Mouse (Mus musculus) layer of hippocampus, postnatal 14 days (tissue): Measurements from ENCODE around the gene Fgfr2. TPM values are rescaled to one million over a fixed set of nuclear protein-coding genes. Genes with fewer than 3 reads are reported as not detected.
"Not testable (repeated sequence)": the region's sequence is repeated elsewhere in the genome, so short reads cannot be mapped to it uniquely, and the experiment has no call there.

ENCODE experiments used
- DNase-seq, 2 experiments: peaks; one replicate each; pipeline ENCODE4 v3.0.0; 2021 to 2022; ENCODE audit warnings: low spot score in 2 of 2, mixed read lengths in 1 of 2
- total RNA-seq, 2 experiments: library from RNA; stranded (reverse); gene quantifications; 2 replicates each; pipeline ENCODE4 v1.2.3; 2021

Fgfr2 gene
- total RNA-seq, 2 experiments from 2014 or later, result 38.3 to 40.2 TPM

DNA sequence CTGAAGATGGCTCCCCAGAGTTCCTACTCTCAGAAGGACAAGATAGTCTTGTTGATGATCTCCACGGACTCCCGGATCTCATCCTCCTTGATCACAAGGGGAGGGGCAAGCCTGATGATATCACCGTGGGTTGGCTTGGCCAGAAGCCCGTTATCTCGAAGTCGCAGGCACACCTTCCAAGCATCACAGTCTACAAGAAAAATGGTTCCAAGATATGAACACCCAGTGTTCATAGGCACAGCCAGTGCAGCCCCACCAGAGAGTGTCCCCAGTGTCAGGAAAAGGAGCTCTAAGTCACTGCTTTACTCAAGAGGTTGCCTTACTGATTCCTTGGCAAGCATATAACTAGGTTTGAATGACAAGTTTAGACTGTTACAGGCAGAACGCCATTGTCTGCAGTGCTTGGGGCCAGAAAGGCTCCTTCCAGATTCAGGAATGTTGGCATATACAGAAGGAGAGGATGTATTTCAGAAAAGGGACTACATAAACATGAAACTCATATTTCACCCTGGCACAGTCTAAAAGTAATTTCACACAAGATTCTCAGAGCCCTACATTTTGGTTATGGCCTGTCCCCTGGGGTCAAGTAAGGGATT is 564.9 kb downstream of the Fgfr2 start:
- no peak for DNase-seq

- no peak for DNase-seq
Observed at GRCm38 (mm10) chr7:132556575-132556974, 566.6 kb downstream of the Fgfr2 start.

DNA sequence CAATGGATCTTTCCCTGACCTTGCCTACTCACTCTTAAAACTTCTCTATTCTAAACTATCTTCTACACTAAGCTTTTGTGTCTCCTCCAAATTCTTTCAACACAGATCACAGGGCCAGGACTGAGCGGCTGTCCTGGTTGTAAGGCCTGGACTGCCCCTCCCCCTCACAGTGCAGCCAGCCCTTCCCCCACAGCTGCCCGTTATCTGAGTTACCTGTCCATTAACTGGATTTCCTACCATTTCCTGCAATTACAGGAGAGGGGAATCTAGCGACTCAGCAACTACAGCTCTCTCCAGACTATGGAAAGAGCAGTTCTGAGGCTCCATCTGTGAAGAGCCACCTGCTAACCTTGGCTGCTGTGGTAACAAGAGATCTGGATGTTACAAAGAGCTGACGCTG is 567.2 kb downstream of the Fgfr2 start:
- no peak for DNase-seq

- DNase-seq, result no peak
Observed at GRCm38 (mm10) chr7:132554091-132554490, 569.1 kb downstream of the Fgfr2 start.

GRCm38 (mm10) chr7:132551351-132552126 is 571.6 kb downstream of the Fgfr2 start:
- DNase-seq, result peak; percentile 96 to 97

DNA sequence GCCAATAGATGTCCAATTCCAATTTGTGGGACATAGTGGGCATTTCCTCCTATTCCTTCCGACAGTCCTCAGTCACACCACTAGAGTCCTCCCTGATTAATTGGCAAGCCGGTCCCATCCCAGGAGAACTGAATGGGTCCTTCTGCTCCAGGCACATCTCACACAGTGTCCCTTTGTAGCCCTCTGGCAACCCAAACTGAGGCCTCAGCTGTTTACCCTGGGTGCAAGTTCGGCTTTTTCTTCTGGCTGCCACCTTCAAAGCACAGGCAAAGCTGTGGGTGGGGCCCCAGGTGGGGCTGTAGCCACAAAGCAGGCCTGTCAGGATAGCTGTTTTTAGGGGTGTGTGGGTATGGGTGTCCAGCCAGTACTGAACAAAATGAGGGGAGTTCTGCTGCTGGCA is 576.0 kb downstream of the Fgfr2 start:
- no peak for DNase-seq

- no peak for DNase-seq
Observed at GRCm38 (mm10) chr7:132542427-132542826, 580.7 kb downstream of the Fgfr2 start.

DNA sequence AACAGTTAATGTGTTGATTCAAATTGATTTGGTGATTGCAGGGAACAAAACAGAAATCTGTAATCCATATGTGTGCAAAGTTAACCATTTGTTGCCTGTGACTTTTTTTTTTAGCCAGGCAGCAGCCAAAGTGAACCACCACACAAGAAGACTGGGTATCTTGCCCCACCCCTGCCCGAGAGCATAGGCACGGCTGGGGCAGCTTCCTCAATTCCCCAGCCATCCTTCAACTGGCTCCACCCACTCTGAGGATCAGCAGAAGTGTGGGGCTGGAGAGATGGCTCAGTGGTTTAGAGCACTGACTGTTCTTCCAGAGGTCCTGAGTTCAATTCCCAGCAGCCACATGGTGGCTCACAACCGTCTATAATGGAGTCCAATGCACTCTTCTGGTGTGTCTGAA is 581.6 kb downstream of the Fgfr2 start:
- no peak for DNase-seq

- DNase-seq, result no peak
Observed at GRCm38 (mm10) chr7:132540597-132540996, 582.6 kb downstream of the Fgfr2 start.

GRCm38 (mm10) chr7:132529206-132529605 is 593.9 kb downstream of the Fgfr2 start:
- no peak for DNase-seq

DNA sequence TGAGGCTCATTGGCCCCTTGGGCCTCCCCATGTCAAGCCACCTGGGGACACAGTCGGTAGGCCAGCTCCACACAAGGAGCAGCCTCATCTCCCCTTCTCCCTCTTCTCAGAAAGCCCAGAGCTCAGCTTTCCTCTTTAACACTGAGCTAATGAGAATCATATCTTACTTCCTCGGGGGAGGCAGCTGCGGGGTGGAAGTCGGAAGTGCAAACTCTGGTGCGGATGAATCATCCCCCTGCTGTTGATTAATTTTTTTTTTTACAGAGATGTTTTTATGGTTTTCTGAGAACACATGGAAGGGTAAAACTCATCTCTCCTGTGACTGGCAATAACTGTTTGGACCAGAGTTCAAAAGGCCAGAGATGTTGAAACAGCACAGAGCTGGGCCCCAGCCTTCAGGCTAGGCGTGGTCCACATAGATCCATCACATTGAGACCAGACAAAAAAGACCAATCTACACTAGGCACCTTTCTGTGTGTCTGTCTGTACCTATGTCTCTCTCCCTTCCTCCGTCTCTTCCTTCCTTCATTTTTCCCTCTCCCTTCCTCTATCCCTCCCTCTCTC is 609.6 kb downstream of the Fgfr2 start:
- DNase-seq, result no peak

DNA sequence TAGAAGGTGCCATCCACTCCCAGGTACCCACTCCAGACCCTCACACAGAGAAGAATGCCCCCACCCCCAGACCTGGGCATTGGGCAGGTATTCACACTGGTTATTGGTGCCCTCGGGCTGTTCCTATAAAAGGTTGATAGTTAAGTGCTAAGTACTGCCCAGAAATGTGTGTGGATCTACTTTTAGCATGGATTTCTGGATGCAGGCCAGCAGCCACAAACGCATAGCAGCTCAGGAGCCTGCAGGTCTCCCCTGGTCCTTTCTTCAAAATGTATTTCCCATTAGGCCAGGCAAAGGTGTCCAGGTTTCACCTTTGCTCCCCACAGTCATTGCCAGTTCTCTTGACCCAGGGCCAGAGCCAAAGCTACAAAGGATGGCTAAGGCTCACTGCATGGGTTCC is 614.0 kb downstream of the Fgfr2 start:
- no peak for DNase-seq

GRCm38 (mm10) chr7:132507361-132507760 is 615.8 kb downstream of the Fgfr2 start:
- no peak for DNase-seq

- peak in 1 of 2 experiments; percentile 18 for DNase-seq
Observed at GRCm38 (mm10) chr7:132506226-132506625, 616.9 kb downstream of the Fgfr2 start.

DNA sequence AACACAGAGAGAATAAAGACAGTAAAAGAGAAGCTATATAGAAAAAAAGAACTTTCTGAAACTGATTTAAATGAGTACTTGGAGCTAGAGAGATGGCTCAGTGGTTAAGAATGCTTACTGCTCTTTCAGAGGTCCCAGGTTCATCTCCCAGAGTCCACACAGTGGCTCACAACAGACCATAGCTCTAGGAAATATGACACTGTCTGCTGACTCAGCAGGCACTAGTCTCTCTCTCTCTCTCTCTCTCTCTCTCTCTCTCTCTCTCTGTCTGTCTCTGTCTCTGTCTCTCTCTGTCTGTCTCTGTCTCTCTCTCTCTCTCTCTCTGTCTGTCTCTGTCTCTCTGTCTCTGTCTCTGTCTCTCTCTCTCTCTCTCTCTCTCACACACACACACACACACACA is 620.7 kb downstream of the Fgfr2 start:
- not testable (repeated sequence) for DNase-seq

- DNase-seq, result no peak
Observed at GRCm38 (mm10) chr7:132497142-132497541, 626.0 kb downstream of the Fgfr2 start.

DNA sequence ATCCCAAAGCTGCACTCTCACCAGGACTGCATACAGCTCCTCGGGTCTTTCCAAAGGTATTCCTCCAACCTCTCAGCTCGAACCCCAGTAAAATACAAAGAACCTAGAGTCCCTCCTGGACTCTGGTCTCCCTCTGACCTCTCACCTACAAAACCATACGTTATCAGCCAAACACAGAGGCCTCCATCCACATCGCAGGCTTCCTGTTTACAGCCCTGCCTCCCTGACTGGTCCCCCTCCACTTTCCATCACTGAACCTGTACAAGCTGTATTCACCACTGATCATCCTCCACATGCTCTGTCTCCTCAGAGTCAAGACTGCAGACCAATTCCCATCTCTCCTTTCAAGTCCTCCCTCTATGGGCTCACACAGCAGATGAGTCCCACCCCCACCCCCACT is 628.9 kb downstream of the Fgfr2 start:
- no peak for DNase-seq

DNA sequence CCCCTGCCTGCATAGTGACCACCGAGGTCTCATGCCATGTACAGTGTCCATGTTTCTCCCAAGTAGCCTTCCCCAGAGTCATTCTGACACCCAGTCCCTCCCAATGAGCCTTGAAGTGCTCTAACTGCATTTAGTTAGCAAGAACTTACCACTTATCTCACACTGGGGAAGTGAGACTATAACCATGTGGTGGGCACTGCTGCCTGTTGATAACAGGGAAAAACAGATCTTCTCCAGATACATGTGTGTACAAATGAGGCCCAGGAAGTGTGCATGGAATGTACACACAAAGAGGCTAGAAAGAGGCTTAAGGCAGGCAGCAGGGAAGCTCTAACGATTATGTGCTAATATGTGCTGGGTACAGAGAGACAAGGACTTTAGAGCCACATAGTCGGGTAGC is 629.5 kb downstream of the Fgfr2 start:
- DNase-seq, result no peak

DNA sequence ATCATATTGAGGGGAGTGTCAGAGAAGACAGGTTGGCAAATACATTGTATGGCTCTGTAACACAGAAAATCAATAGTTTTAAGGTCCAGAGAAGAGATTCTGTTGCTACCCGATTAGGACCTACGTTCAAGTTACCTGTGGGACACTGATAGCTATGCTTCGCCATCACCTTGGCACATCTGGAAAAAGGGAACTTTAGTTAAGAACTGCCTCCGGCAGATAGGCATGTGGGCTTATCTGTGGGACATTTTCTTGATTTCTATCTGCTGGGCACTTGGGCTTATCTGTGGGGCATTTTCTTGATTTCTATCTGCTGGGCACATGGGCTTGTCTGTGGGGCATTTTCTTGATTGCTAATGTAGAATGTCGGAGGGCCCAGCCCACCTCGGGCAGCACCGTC is 631.2 kb downstream of the Fgfr2 start:
- no peak for DNase-seq

GRCm38 (mm10) chr7:132487361-132487760 is 635.8 kb downstream of the Fgfr2 start:
- DNase-seq, result no peak

DNA sequence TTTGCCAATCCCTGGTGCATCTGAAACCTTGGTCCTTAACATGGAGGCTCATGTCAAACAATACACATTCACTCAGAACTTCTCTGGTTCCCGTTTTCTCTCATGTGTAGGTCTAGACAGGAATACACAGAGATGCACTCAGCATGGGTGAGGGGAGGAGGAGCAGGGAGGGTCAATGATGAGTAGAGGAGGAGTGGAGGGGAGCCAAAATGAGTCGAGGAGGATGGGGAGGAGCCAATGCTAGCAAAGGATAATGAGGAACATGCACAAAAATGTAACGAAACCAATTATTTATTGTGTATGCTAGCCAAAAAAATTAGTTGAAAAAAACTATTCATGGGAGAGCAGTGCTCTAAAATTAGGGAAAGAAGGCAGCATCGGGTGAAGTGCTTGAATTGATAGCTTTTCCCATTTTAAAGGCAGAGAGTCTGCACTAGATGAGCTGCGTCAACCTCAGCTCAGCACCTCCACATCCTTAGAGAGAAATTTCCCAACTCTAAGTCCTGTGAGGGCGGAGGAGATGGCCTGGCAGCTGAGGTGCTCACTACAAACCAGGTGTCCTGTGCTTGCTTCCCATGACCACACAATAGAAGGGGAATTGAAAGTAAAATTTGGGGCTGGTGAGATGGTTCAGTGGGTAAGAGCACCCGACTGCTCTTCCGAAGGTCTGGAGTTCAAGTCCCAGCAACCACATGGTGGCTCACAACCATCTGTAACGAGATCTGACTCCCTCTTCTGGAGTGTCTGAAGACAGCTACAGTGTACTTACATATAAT is 636.6 kb downstream of the Fgfr2 start:
- no peak for DNase-seq

- DNase-seq, result no peak
Observed at GRCm38 (mm10) chr7:132484424-132484823, 638.7 kb downstream of the Fgfr2 start.
